Mouse (Mus musculus) heart, embryonic 10.5 days (tissue): ENCODE data around the gene Psmb9. TPM values are rescaled to one million over a fixed set of nuclear protein-coding genes. Genes with fewer than 3 reads are reported as not detected.

ENCODE experiments used
- DNase-seq: peaks from one replicate; pipeline ENCODE4 v3.0.0-alpha.2; 2017; ENCODE audit warnings: low spot score
- H3K27ac ChIP-seq: fragments of 300-500 bp; sonication (generic); 2 replicates; pipeline ENCODE4 v1.5.1; 2016; ENCODE audit warnings: mild to moderate bottlenecking
- H3K27me3 ChIP-seq: fragments of 300-500 bp; sonication (generic); 2 replicates; pipeline ENCODE4 v1.6.1; 2016; ENCODE audit warnings: mild to moderate bottlenecking; ENCODE audit not compliant: poor library complexity, insufficient read depth, severe bottlenecking
- H3K36me3 ChIP-seq: fragments of 300-500 bp; sonication (generic); 2 replicates; pipeline ENCODE4 v1.6.1; 2016; ENCODE audit warnings: mild to moderate bottlenecking, moderate library complexity
- H3K4me1 ChIP-seq: fragments of 300-500 bp; sonication (generic); 2 replicates; pipeline ENCODE4 v1.6.1; 2016; ENCODE audit warnings: mild to moderate bottlenecking
- H3K4me3 ChIP-seq: fragments of 300-500 bp; sonication (generic); 2 replicates; pipeline ENCODE4 v1.5.1; 2016; ENCODE audit warnings: mild to moderate bottlenecking, moderate library complexity
- H3K9me3 ChIP-seq: fragments of 300-500 bp; sonication (generic); 2 replicates; pipeline ENCODE4 v1.6.1; 2016; ENCODE audit warnings: mild to moderate bottlenecking, moderate library complexity
- WGBS: fragments of 180-500 bp; shearing (Covaris S2); methylation state at CpG from one replicate; pipeline ENCODE4 v1.1.7; 2016; 5-methylcytosine and 5-hydroxymethylcytosine counted together
- polyA plus RNA-seq: library from polyadenylated mRNA; unstranded; fragments of >200 nt; fragmentation: Nextera tagmentation; extraction: Ambion mirVana; gene quantifications from 2 replicates; pipeline ENCODE4 v1.2.1, GENCODE M21; 2016

The Psmb9 gene
- polyA plus RNA-seq, 1 experiment from 2014 or later = 0.60 TPM

GRCm38 (mm10) chr17:34141448-34141847, 46.1 kb downstream of the Psmb9 start:
- peaks cover 21% of the 10 kb centered on the region for H3K4me1 ChIP-seq
- H3K27ac ChIP-seq = no peak overlapping the region
- H3K36me3 ChIP-seq = no peaks in the 10 kb centered on the region
- no peak overlapping the region for H3K4me3 ChIP-seq
- peaks cover 68% of the 10 kb centered on the region for H3K27me3 ChIP-seq
- 55% methylated on average over 4 of the region's 4 CpGs for WGBS
- DNase-seq = no peak
- no peaks in the 10 kb centered on the region for H3K9me3 ChIP-seq

- WGBS = 2% methylated on average over 5 of the region's 5 CpGs
- peaks cover 27% of the 10 kb centered on the region for H3K4me1 ChIP-seq
- H3K27ac ChIP-seq = no peak overlapping the region
- H3K36me3 ChIP-seq = no peaks in the 10 kb centered on the region
- no peak for DNase-seq
- peaks cover 76% of the 10 kb centered on the region for H3K27me3 ChIP-seq
- H3K9me3 ChIP-seq = no peaks in the 10 kb centered on the region
- peak overlapping the region; percentile 58 for H3K4me3 ChIP-seq
Observed at GRCm38 (mm10) chr17:34140240-34140639, 47.3 kb downstream of the Psmb9 start.

- H3K36me3 ChIP-seq = no peaks in the 10 kb centered on the region
- peaks cover 27% of the 10 kb centered on the region for H3K4me1 ChIP-seq
- H3K27ac ChIP-seq = no peak overlapping the region
- peak; percentile 79 for DNase-seq
- peak overlapping the region; percentile 58 for H3K4me3 ChIP-seq
- H3K27me3 ChIP-seq = peaks cover 73% of the 10 kb centered on the region
- H3K9me3 ChIP-seq = no peaks in the 10 kb centered on the region
- 2% methylated on average over 16 of the region's 16 CpGs for WGBS
Observed at GRCm38 (mm10) chr17:34139416-34139815, 48.1 kb downstream of the Psmb9 start.

- Histone ChIP-seq H3K27me3 (peaks cover 73% of the 10 kb centered on the region), H3K4me1 (peaks cover 27% of the 10 kb centered on the region), H3K36me3 (no peaks in the 10 kb centered on the region), H3K4me3 (no peak overlapping the region), H3K27ac (no peak overlapping the region), H3K9me3 (no peaks in the 10 kb centered on the region)
- no peak for DNase-seq
- WGBS = 73% methylated on average over 7 of the region's 7 CpGs
Observed at GRCm38 (mm10) chr17:34138655-34139054, 48.9 kb downstream of the Psmb9 start.

- 69% methylated on average over 7 of the region's 7 CpGs for WGBS
- H3K4me1 ChIP-seq = peaks cover 21% of the 10 kb centered on the region
- no peaks in the 10 kb centered on the region for H3K9me3 ChIP-seq
- H3K36me3 ChIP-seq = no peaks in the 10 kb centered on the region
- H3K27me3 ChIP-seq = peaks cover 66% of the 10 kb centered on the region
- DNase-seq = no peak
- H3K4me3 ChIP-seq = no peak overlapping the region
- H3K27ac ChIP-seq = no peak overlapping the region
Observed at GRCm38 (mm10) chr17:34137601-34138000, 50.0 kb downstream of the Psmb9 start.

GRCm38 (mm10) chr17:34135297-34136224, 52.0 kb downstream of the Psmb9 start:
- H3K4me1 ChIP-seq = peaks cover 21% of the 10 kb centered on the region
- no peaks in the 10 kb centered on the region for H3K36me3 ChIP-seq
- no peak overlapping the region for H3K27ac ChIP-seq
- WGBS = 8% methylated on average over 31 of the region's 31 CpGs
- H3K9me3 ChIP-seq = no peaks in the 10 kb centered on the region
- H3K4me3 ChIP-seq = peak overlapping the region; percentile 58
- DNase-seq = peak; percentile 97
- peaks cover 49% of the 10 kb centered on the region for H3K27me3 ChIP-seq

- peaks cover 12% of the 10 kb centered on the region for H3K4me1 ChIP-seq
- DNase-seq = no peak
- H3K9me3 ChIP-seq = no peaks in the 10 kb centered on the region
- no peak overlapping the region for H3K4me3 ChIP-seq
- no peaks in the 10 kb centered on the region for H3K36me3 ChIP-seq
- H3K27me3 ChIP-seq = peaks cover 38% of the 10 kb centered on the region
- 88% methylated on average over 3 of the region's 3 CpGs for WGBS
- H3K27ac ChIP-seq = no peak overlapping the region
Observed at GRCm38 (mm10) chr17:34134451-34134850, 53.1 kb downstream of the Psmb9 start.

- Histone ChIP-seq H3K4me1 (peaks cover 18% of the 10 kb centered on the region), H3K27me3 (peaks cover 26% of the 10 kb centered on the region), H3K36me3 (no peaks in the 10 kb centered on the region), H3K9me3 (no peaks in the 10 kb centered on the region), H3K27ac (no peak overlapping the region), H3K4me3 (no peak overlapping the region)
- no peak for DNase-seq
- WGBS = 78% methylated on average over 11 of the region's 11 CpGs
Observed at GRCm38 (mm10) chr17:34133289-34133688, 54.3 kb downstream of the Psmb9 start.

Other genes with a start within 250 kb of the Psmb9 start
- gene Pfdn6, start 247.4 kb downstream of the Psmb9 start, polyA plus RNA-seq = 161 and 198 TPM in 2 replicates
- 35.8 and 48.1 TPM in 2 replicates for gene Wdr46, start 247.1 kb downstream of the Psmb9 start, polyA plus RNA-seq
- 5.9 and 7.1 TPM in 2 replicates for gene B3galt4, start 236.3 kb downstream of the Psmb9 start, polyA plus RNA-seq
- 47.1 and 47.5 TPM in 2 replicates for gene Vps52, start 232.0 kb downstream of the Psmb9 start, polyA plus RNA-seq
- gene Rps18, start 231.8 kb downstream of the Psmb9 start, polyA plus RNA-seq = 1,115 and 1,297 TPM in 2 replicates
- gene H2-K1, start 187.4 kb downstream of the Psmb9 start, polyA plus RNA-seq = 13.0 and 16.2 TPM in 2 replicates
- gene Ring1, start 163.1 kb downstream of the Psmb9 start, polyA plus RNA-seq = 14.4 and 15.8 TPM in 2 replicates
- 32.4 and 36.4 TPM in 2 replicates for gene H2-Ke6, start 159.7 kb downstream of the Psmb9 start, polyA plus RNA-seq
- 160 and 180 TPM in 2 replicates for gene Slc39a7, start 156.1 kb downstream of the Psmb9 start, polyA plus RNA-seq
- 31.4 and 40.6 TPM in 2 replicates for gene Rxrb, start 156.0 kb downstream of the Psmb9 start, polyA plus RNA-seq
- 0.38 and 1.0 TPM in 2 replicates for gene Col11a2, start 148.3 kb downstream of the Psmb9 start, polyA plus RNA-seq
- 0.62 and 0.84 TPM in 2 replicates for gene H2-Oa, start 95.4 kb downstream of the Psmb9 start, polyA plus RNA-seq
- 4.2 and 7.1 TPM in 2 replicates for gene H2-DMa, start 68.2 kb downstream of the Psmb9 start, polyA plus RNA-seq
- gene Brd2, start 65.1 kb downstream of the Psmb9 start, polyA plus RNA-seq = 77.6 and 101 TPM in 2 replicates
- 0.18 TPM in 1 of 2 replicates, not detected in the other for gene H2-DMb2, start 44.5 kb downstream of the Psmb9 start, polyA plus RNA-seq
- 0.23 and 0.29 TPM in 2 replicates for gene H2-DMb1, start 34.7 kb downstream of the Psmb9 start, polyA plus RNA-seq
- gene Tap1, start 211 bp downstream of the Psmb9 start, polyA plus RNA-seq = 0.84 and 1.2 TPM in 2 replicates
- 0.86 and 0.87 TPM in 2 replicates for gene Psmb8, start 10.0 kb upstream of the Psmb9 start, polyA plus RNA-seq
- 0.48 and 0.51 TPM in 2 replicates for gene Tap2, start 15.8 kb upstream of the Psmb9 start, polyA plus RNA-seq
- not detected in 2 replicates for gene H2-Ob, start 51.1 kb upstream of the Psmb9 start, polyA plus RNA-seq
- gene H2-Ab1, start 69.9 kb upstream of the Psmb9 start, polyA plus RNA-seq = 13.2 and 14.6 TPM in 2 replicates
- gene H2-Aa, start 100.1 kb upstream of the Psmb9 start, polyA plus RNA-seq = 0.11 TPM in 1 of 2 replicates, not detected in the other
- 1.4 TPM in 2 replicates for gene H2-Eb1, start 118.1 kb upstream of the Psmb9 start, polyA plus RNA-seq
- gene H2-Eb2, start 137.9 kb upstream of the Psmb9 start, polyA plus RNA-seq = not detected in 2 replicates
- gene Btnl2, start 167.1 kb upstream of the Psmb9 start, polyA plus RNA-seq = 0.05 TPM in 1 of 2 replicates, not detected in the other
- gene Btnl1, start 189.4 kb upstream of the Psmb9 start, polyA plus RNA-seq = not detected in 2 replicates
- 0.14 and 0.15 TPM in 2 replicates for gene BC051142, start 211.1 kb upstream of the Psmb9 start, polyA plus RNA-seq